Mouse (Mus musculus) T-helper 2 cell (primary cell): ENCODE results near the gene Fblim1.
"Not testable (repeated sequence)": the region's sequence is repeated elsewhere in the genome, so short reads cannot be mapped to it uniquely, and the experiment has no call there.

ENCODE experiments used
- in situ Hi-C: fragments of 300-600 bp; cut with MboI, MseI; formaldehyde crosslinking; loops from one replicate; pipeline ENCODE4 v1.15.1; 2025; ENCODE audit warnings: high pct_unique_total_duplicates

Fblim1 gene

DNA sequence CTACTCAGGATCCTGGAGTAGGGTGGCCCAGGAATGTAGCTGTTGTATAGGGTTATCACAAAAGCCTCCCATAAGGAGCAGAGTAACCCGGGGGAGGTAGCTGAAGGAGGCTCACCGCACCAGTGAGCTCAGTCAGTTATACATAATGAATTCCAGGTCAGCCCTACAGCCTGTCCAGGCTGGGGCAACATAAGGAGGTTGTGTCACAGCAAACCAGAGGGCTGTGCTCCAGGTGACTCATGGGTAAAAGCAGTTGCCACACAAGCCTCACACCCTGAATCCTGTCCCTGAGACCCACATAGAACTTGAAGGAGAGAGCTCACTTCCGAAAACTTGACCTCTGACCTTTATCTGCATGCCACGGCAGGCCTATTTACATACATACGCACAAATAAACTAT, 36.9 kb downstream of the Fblim1 start:
- in situ Hi-C loops, result loop anchor here (5.0 kb wide), 2 partner anchors 82 to 162 kb away; no protein-coding TSS in a partner anchor

DNA sequence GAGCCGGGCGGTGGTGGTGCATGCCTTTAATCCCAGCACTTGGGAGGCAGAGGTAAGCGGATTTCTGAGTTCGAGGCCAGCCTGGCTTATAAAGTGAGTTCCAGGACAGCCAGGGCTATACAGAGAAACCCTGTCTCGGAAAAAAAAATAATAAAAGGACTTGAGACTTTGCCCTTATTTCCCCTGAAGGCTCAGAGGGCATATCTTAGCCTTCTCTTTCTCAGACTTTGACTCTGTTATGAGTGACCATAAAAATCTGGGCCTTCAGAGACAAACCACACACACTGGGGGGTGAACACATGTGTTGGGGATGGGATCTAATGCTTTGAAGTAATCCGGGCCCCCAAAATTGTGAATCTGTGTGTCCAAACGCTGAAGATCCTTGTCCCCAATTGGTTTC, 38.7 kb downstream of the Fblim1 start:
- in situ Hi-C loops, result loop anchor here (5.0 kb wide), 2 partner anchors 80 to 160 kb away; no protein-coding TSS in a partner anchor

DNA sequence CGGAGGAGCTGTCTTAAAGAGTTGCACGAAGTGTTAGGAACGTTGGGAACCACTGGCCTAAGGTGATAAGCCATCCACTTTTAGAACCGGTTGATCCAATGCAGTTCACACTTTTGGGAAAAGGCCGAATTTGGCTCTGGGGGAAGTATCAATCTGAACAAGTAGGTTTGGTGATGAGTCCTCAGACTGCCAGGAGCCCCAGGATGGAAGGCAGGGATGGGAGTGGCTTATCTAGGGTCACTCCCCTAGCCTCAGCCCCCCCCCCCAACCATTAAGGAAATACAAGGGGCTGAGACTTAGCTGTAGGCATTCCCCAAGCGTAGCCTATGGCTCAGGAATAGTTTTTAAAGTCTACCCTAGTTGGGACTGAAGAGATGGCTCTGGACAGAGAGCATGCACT, 39.7 kb downstream of the Fblim1 start:
- in situ Hi-C loops, result loop anchor here (5.0 kb wide), 2 partner anchors 79 to 159 kb away; no protein-coding TSS in a partner anchor

DNA sequence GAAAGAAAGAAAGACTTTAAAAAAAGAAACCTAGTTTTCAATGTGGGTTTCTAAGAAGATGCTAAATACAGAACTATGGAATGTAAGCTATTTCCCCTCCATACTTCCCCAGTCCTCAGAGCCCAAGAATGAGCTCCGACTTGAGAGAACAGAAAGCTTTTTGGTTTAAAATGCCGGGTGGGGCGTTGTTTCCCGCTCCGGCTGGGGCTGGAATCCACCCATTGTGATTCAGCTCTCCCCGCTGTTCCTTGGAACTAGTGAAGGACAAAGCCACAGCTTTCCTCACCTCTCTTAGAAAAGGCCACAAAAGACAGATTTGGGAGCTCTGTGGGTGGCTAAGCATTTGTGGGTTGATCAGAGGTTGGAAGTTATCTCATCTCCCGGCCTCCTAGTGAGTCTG, 40.6 kb downstream of the Fblim1 start:
- in situ Hi-C loops, result loop anchor here (5.0 kb wide), 2 partner anchors 78 to 158 kb away; no protein-coding TSS in a partner anchor

DNA sequence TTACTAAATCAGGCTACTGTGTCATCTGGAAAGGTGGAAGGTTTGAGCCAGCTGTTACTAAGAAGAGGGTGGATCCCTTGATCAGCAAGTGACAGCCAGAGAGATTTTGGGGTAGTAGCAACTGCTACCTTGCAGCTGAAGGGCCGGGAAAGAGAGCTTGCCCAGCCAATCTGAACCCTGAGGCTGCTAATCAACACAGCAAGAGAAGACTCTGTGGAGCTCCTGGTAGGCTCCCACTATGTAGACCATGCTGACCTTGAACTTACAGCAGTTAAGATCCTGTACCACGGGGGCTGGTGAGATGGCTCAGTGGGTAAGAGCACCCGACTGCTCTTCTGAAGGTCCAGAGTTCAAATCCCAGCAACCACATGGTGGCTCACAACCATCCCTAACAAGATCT, 41.2 kb downstream of the Fblim1 start:
- in situ Hi-C loops, result loop anchor here (5.0 kb wide), 2 partner anchors 77 to 157 kb away; no protein-coding TSS in a partner anchor

DNA sequence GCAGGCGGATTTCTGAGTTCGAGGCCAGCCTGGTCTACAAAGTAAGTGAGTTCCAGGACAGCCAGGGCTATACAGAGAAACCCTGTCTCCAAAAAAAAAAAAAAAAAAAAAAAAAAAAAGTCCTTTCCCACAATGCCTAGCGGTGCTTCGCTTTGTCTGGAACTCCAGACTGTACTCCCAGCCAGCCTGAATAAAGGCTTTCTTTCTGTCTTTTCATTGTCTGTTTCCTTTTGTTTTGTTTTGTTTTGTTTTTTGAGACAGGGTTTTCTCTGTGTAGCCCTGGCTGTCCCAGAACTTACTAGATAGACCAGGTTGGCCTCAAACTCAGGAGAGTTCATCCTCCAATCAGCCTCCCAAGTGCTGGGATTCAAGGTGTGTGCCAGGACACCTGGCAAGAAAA, 41.7 kb downstream of the Fblim1 start:
- in situ Hi-C loops, result no loop called here

DNA sequence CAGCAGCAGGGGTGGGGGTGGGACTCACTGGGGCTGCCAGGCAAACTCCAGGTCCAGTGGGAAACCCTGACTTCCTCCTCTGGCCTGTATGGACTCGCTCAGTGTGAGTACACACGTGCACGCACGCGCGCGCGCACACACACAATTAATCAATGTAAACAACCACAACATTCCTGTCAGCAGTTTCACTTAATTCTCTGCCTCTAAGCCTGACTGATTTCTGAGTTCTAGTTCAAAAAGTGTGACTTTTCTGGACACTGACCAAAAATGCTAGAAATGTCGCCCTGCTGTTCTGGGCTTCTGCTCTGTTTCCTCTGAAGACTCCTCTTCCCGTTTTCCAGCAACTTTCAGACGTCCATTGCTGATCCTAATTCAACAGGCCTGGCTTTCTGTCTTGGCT, 43.6 kb downstream of the Fblim1 start:
- in situ Hi-C loops, result no loop called here

DNA sequence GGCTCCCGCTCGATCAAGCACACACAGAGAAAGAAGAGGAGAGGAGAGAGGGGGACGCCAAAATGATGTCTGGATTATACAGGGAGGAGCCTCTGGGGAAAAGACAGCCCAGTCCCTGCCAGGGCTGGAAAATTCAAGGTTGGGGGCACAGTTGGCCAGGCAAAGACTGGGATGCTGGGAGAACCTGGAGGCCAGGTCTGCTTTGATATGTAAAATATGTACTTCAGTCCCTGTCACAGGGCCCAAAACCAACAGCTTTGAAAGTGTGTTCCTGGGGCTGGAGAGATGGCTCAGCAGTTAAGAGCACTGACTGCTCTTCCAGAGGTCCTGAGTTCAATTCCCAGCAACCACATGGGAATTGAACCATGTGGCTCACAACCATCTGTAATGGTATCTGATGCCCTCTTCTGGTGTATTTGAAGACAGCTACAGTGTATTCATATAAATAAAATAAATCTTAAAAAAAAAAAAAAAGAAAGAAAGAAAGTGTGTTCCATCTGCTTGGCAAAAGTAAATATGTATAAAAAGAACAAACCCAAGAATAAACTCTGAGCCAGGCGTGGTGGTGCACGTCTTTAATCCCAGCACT, 44.5 kb downstream of the Fblim1 start:
- in situ Hi-C loops, result not testable (repeated sequence)

DNA sequence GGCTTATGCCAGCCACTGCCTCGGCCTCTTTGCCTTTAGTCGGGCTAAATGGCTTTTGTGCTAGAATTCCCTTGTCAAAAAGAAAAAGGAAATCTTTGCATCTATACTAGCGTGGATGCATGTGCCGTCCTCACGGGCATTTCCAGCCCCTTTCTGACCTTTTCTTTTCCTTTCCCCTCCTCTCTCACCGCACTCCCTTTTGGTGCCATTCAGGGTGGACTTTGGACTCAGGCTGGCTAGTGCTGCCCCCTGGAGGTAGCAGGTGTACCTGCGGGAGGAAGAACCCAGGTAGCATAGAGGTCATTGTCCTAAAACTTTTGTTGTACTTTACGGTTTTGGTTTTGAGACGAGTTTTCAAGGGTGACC, 46.0 kb downstream of the Fblim1 start:
- in situ Hi-C loops, result loop anchor here (10.0 kb wide), 1 partner anchor 415 kb away; the partner anchor contains the start of gene Fbxo42

DNA sequence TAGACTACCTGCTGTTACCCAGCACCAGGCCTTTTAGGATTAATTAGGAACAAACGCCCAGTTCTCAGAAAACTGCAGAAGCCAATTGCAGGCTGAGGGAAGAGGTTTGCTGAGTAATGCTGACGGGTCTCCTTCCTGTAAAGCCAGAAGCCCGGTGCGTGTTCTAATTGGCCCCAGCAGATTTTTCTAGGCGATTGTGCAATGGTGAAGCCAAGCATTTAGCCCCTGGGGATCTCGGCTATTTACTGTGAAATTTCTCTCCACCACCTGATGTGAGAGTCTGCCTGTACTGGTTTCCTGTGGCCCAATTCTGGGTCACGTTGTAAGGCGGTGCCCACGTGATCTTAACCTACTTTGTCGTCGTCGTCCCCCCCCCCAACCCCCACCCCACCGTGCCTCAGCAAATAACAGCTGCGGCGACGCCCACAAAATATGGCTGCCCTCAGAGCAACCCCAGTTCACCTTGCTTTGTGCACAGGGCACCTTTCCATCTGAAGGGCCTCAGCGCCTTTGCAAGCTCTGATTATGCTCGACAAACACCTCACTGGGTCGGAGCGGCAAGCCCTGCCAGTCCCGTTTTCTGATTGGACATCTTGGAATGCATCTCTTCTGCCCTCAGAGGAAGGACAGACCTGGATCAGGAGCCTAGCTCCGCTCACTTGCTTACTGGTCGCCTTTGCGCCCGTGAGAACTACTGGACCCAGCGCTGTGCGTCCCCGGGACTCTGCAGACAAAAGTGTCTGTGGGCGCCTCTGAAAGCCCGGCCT, 46.6 kb downstream of the Fblim1 start:
- in situ Hi-C loops, result loop anchor here (10.0 kb wide), 1 partner anchor 415 kb away; the partner anchor contains the start of gene Fbxo42

DNA sequence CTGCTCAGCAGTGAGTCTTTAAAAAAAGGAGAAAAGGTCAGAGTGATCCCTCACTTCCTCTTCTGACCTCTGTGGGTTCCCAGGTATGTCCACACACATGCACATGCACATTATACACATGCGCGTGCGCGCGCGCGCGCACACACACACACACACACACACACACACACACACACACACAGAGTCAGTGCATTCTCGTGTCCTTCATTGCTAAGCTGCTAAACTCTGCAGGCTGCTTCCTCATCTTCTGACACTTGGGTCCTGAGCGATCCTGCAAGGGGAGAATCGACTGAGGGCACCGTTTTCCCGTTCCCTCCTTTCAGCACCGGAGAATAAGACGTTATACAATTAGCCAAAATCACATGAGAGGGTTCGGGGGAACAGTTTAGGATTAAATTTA, 47.2 kb downstream of the Fblim1 start:
- in situ Hi-C loops, result loop anchor here (10.0 kb wide), 1 partner anchor 414 kb away; the partner anchor contains the start of gene Fbxo42

DNA sequence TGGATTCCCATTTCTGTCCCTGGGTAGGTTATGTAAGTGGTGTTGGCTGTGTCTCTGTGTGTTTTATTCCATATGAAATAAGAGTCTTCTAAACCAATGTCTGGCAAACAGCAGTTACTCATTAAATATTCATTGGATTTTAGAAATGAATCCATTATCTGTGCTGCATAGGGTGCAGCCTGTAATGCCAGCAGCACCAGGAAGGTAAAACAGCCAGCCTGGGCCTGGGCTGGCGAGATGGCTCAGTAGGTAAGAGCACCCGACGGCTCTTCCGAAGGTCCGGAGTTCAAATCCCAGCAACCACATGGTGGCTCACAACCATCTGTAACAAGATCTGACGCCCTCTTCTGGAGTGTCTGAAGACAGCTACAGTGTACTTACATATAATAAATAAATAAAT, 49.7 kb downstream of the Fblim1 start:
- in situ Hi-C loops, result loop anchor here (10.0 kb wide), 1 partner anchor 411 kb away; the partner anchor contains the start of gene Fbxo42

DNA sequence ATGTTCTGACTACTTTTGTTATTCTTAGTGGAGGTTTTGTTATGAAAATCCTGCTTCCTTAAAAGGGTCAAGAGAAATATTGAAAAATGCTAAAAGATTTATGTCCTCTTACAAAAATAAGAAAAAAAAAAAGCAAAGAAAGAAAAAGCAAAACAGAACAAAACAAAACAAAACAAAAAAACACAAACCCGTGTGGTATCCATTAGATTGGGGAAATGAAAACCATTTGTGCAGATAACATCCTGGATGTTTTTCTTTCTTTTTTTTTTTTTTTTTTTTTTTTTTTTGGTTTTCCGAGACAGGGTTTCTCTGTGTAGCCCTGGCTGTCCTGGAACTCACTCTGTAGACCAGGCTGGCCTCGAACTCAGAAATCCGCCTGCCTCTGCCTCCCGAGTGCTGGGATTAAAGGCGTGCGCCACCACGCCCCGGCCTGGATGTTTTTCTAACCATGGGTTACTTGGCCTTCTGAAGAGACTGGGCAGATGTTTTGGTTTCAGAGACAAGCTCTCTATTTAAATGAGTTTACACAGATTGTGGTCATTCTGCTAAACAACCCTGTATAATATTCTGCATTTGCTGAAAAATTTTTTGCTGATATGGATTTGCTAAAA, 51.5 kb downstream of the Fblim1 start:
- in situ Hi-C loops, result loop anchor here (10.0 kb wide), 1 partner anchor 410 kb away; the partner anchor contains the start of gene Fbxo42

DNA sequence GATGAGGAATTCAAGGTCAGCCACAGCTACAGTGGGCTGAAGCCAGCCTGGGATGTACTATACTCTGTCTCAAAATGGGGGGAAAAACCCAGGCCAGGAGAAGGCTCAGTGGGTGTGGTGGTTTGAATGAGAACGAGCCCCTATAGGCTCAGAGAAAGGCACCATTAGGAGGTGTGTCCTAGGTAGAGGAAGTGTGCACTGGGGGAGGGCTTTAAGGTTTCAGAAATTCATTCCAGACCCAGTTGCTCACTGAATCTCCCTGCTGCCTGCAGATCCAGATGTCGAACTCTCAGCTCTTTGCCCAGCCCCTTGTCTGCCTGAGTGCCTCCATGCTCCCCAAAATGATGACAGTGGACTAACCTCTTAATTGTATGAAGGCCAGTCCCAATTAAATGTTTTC, 53.4 kb downstream of the Fblim1 start:
- in situ Hi-C loops, result loop anchor here (10.0 kb wide), 1 partner anchor 408 kb away; the partner anchor contains the start of gene Fbxo42

DNA sequence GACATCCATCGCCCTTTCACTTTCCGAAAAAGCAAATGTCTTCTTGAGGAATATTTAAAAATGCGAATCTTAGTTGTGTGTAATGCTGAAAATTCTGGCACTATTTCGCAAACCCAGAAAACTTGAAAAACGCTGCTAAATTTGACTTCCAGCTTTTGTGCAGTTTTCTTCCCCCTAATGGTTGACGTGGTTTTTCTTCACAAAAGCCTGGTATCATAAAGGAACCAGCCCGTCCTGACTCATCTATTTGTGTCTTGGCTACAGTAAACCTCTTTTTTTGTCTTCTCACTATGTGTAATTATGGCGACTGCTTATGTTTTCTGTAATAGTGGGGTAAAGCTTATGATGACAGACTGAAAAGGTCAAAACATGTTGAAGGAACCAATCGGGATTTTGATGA, 58.6 kb downstream of the Fblim1 start:
- in situ Hi-C loops, result loop anchor here (25.0 kb wide), 1 partner anchor 835 kb away; the partner anchor contains the start of gene Rcc2

DNA sequence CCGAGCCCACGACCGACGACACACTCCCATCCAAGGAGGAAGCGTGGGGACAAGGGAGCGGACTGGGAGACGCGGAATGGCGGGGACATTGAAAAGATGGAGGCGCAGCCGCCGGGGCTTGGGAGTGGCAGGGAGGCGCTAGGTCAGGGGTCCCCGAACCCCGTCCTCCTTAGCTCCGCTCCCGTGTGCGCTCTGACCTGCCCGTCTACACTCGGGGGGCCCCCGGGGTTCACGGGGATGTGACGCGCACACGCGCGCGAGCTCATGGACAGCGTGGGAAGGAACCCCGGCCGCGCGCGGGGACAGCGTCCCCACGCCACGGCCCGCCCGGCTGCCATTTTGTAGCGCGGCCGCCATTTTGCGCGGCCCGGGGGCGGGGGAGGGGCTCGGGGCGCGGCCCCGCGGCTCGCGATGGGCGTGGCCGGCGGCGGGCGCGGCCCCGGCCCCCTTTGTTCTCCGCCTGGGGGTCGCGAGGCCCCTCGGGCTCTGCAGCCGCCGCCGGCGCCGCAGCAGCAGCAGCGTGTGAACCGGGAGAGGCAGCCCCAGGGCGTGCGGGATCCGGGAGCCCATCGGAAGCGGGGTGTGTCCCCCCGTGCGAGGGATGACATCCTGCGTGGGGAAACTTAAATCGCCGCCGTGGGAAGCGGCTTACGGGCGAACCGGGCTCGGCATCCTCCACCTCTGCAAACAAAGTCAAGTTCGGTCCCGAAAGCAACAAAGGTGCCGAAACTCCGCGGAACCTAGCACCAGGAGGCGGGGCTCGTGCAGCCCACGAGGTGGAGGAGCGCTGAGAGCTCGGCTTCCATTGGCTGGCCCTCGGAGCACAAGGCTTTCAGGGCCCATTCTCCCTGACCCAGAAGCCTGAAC, 59.3 kb downstream of the Fblim1 start:
- in situ Hi-C loops, result loop anchor here (25.0 kb wide), 1 partner anchor 834 kb away; the partner anchor contains the start of gene Rcc2

DNA sequence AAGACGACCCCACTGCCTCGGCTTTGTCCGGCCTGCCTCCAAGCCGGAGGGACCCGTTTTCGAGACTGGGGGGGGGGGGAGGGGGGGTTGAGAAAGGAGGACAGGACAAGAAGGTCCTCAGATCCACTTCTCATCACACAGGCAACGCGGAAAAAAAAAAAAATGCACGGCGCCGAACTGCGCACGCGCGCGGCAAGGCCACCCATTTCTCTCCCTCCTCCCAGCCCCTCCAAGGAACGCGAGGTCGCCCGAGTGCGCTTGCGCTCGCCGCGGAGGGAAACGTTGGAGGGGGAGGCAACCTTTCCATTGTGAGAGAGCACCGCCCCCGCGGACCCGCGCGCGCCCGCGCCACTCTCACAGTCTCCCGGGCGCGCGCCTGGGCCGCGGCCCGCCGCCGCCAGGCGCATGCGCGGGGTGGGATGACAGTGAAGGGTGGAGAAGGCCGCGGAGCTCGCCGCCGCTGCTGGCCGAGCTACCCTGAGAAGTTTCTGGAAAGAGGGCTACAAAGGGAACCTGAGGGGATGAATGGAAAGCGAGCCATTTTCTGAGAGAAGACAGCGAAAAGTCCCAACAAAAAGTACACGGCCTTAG, 60.1 kb downstream of the Fblim1 start:
- in situ Hi-C loops, result loop anchor here (25.0 kb wide), 1 partner anchor 834 kb away; the partner anchor contains the start of gene Rcc2

DNA sequence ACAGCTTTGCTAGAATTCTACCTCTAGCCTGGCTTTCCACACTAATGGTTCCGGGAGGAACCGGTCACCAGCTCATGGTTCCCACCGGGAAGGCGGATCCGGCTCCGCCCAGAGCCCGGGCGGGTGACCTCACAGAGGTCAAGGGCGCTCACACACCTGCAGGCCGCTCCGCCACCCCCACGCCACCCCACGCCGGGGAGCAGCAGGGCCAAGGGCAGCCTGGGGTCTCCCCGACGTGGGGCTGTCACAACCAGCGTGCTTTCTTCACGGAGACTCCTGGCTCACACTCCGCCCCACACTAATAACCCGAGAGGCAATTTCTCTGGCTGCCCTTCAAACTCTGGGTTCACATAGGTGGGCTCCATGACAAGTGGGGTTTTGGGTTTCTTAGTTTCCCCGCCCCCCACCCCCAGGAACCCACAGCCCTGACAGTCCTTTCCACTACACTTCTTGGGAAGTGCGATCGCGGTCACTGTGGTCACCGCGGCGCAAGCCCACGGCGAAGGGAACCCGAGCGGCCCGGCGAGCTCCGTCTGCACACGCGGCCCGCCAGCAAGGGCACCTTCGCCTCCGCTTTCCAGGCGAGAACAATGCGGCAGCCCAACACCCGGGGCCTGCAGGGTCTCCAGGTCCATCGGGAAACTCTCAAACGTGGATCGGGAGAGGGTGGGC, 60.7 kb downstream of the Fblim1 start:
- in situ Hi-C loops, result loop anchor here (25.0 kb wide), 1 partner anchor 833 kb away; the partner anchor contains the start of gene Rcc2

DNA sequence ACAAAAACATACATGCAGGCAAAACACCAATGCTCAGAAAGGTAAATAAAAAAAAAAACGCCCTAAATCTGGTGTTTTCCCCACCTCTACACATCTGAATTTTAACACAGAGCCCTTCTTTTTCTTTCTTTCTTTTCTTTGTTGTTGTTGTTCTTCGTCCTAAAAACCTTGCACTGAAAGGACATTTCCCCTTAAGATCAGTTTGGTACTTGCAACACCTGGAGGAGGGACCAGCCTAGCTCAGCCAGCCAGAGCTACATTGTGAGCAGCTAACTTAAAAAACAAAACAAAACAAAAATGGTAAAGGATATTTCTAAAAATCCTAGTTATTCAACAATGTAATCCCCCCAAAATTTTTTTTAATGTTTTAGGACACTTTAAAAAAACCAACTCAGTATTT, 61.4 kb downstream of the Fblim1 start:
- in situ Hi-C loops, result loop anchor here (25.0 kb wide), 1 partner anchor 832 kb away; the partner anchor contains the start of gene Rcc2

DNA sequence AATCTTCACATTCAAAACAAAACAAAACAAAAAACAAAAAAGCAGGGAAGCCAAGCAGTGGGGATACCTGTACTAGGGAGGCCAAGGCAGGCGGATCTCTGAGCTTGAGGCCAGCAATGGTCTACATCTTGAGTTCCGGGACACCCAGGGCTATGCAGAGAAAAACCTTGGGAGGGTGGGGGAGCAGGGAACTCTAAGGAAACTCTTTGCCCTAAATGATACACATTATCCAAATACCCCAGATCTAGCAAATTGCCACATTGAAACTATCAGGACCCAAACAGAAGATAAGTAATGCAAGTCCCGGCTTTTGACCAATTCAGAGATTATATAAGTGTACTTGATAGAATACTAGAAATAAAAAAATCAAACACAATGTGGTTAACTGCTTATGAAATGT, 62.3 kb downstream of the Fblim1 start:
- in situ Hi-C loops, result loop anchor here (25.0 kb wide), 1 partner anchor 831 kb away; the partner anchor contains the start of gene Rcc2
